Mouse (Mus musculus): ENCODE measurements around the gene Ednrb. TPM values are rescaled to one million over a fixed set of nuclear protein-coding genes. Genes with fewer than 3 reads are reported as not detected.

Ednrb gene
- 0.10 and 0.17 TPM in 2 replicates for polyA plus RNA-seq (2012)

DNA sequence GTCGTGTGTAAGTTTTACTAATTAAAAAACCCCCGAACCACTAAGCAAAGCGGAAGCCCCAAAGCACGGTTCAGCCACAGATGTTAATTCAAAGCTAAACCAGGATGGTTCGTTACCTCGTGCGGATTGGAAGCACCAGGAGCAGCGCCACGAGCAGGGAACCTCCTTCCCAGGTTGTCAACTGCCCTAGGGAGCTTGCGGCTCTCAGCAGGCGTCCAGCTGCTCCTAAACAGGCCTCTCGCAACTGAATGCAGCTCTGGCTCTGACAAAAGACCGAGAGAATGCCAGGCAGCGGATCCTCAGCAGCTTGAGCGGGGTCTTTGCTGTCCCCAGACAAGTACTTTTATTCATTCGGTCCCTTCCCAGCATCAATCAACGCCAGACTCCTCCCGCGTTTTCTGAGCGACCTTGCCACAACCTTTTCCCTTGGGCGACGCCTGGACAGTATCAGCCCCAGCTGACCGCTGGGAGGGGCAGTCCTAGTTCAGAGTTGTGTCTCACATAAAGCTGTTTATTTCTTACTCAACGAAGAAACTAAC, at the start of gene Ednrb:
Gene Ednrb, minus strand, starts transcription at position 392 of the 539 bp plus-strand sequence.

Other genes with a start within 250 kb of the Ednrb start
- 13.4 and 19.1 TPM in 2 replicates for gene Slain1, start 194.2 kb downstream of the Ednrb start, polyA plus RNA-seq (2012)